Mouse (Mus musculus) right cerebral cortex, postnatal 25 days (tissue): ENCODE data around the gene Wfdc9.
A peak's percentile ranks its signal among the peaks of the same experiment; 100 is the strongest.

Source experiments
- DNase-seq: peaks from one replicate; pipeline ENCODE4 v3.0.0; 2022

Wfdc9 gene

GRCm38 (mm10) chr2:164656483-164656882, at the start of gene Wfdc9:
Wfdc9 (minus strand) TSS chr2:164656583.
- no peak for DNase-seq

- DNase-seq, result no peak
Measured at GRCm38 (mm10) chr2:164705991-164706390, 49.6 kb upstream of the Wfdc9 start.

- no peak for DNase-seq
Measured at GRCm38 (mm10) chr2:164705328-164705727, 48.9 kb upstream of the Wfdc9 start.

DNA sequence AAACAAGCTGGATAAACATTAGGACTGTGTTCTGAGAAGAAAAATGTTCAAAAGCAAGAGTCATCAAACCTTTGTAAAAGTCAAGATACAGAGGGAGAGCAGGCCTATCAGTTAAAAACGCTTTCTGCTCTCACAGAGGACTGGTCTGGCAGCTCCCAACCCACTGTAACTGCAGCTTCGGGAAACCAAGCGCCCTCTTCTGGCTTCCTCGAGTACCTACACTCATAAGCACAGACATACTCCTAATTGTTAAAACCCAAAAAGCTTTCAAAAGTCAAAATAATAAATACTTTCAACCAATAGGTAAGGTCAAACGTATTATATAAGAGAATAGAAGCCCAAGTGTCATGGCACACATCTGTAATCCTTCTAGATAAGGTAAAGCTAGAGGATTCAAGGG, 47.9 kb upstream of the Wfdc9 start:
- DNase-seq, result no peak

- no peak for DNase-seq
Measured at GRCm38 (mm10) chr2:164701761-164702160, 45.4 kb upstream of the Wfdc9 start.

DNA sequence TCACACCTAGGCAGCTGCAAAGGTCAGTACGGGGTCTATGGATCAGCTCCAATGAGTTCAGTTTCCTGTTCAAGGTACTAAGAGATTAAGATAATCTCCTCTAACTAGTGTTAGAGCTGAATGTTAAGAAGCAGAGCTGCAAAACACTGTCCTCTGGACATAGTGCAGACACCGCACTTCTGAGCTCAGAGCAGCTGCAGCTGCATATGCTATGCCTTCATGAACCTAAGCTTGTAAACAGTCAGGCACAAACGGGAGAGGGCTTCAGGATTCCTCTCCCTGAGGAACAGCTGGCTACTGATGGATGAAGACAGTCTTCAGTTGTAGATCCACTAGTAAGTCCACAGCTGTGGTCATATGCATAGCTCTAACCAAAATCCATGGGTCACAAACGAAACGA, 44.6 kb upstream of the Wfdc9 start:
- no peak for DNase-seq

DNA sequence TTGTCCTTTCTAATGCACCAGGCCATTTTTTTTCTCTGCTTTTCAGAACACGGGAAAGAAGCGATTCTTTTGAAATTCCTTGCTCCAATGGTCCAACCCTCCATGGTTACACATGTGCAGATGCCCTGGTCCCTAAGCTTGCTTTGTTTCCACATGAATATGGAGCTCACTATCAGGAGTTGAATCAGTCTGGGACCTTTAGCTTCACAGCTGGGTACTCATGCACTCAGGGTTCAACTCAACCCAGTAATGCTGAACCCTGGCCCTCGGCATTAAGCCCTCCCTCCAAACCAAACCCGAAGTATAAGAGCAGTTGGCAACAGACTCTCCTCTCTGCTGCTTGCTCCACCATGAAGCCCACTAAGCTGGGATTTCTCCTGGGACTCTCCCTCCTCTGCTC, 41.8 kb upstream of the Wfdc9 start, which contains the start of gene Spint4:
Gene Spint4 (plus strand): TSS at position 301 of the 400 bp plus-strand sequence.
- DNase-seq, result no peak

- no peak for DNase-seq
Measured at GRCm38 (mm10) chr2:164684807-164685206, 28.4 kb upstream of the Wfdc9 start, which contains the start of gene Wfdc13. Wfdc13 (plus strand) TSS chr2:164685107.

GRCm38 (mm10) chr2:164679906-164680305, 23.5 kb upstream of the Wfdc9 start:
- DNase-seq, result no peak

DNA sequence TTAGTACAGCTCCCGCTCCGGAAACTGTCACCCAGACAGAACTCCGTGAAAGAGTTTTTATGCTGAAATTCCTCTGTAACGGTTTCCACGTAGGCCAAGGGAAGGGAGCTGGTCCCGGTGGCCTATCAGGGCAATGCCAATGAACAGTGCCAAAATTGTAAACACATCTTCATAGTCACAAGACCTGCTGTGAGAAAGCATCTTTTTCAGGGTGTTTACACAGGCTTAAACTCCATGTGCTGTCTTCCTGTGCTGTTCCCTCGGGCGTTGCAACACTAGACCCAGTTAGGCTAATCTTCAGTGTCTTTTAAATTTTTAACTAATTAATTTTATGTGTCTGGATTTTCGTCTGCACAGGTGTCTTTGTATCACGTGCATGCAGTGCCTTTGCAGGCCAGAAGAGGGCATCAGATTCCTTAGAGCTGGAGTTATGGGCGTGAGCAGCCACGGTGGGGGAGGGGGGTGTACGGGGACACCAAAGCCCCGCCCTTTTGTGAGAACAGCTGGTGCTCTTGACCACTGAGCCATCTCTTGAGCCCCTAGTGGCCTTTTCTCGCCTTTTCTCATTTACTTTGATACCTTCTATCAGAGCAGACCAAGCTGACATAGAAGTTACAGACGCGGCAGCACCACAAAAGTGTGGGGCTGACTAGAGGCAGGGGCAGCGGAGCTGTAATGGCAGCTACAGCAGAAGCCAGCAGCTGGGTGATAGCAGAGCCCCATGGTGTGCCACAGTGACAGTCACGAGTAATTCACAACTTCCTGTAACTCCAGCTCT, 22.7 kb upstream of the Wfdc9 start:
- peak; percentile 31 for DNase-seq

DNA sequence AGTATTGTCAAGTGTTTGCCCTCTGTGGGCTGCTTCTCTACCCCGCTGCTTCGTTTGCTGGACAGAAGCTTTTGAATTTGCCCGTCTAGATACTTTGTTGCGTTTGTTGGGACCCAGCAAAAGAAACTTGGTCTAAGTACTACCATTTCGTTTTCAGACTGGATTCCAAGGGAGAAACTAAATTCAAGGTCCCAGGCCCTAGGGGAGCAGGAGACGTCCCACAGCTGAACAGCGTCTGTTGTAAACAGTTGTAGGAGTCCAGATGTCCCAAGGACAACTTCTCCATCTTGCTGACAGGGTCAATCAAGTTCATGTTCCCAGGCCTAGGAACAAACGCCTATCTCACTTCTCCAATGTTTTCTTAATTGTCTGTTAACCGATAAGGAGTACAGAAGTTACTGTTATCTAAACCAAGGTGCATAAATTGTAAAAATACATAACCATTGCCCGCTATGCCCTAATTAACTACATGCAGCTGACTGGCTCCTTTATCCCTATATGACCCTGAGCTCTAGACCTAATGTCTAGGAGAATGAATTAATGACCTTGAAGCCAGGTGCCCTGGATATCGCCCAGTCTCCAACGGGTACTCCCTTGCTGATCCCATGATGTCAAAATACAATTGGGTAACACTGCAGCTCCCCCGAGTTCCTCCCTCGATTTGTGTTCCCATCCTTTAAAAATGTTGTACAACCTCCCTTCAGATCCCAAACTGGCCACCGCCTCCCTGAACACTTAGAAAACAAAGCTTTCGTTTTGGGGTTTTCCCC, 20.7 kb upstream of the Wfdc9 start:
- no peak for DNase-seq

DNA sequence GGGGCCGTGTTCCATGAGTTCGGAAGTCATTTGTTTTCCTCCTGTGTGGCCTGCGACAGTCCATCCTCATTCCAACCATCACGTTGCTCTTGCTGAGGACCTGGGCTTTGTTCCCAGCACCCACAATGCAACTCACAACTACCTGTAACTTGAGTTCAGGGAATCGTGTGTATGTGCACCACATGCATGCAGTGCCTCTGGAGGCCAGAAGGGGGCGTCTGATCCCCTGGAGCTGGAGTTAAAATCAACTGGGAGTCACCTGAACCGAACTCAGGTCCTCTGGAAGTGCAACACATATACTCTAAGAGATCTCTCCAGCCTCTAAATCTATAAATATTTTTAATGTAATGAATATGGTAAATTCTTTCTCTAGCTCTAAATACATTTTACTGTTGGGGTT, 19.7 kb upstream of the Wfdc9 start:
- DNase-seq, result no peak

DNA sequence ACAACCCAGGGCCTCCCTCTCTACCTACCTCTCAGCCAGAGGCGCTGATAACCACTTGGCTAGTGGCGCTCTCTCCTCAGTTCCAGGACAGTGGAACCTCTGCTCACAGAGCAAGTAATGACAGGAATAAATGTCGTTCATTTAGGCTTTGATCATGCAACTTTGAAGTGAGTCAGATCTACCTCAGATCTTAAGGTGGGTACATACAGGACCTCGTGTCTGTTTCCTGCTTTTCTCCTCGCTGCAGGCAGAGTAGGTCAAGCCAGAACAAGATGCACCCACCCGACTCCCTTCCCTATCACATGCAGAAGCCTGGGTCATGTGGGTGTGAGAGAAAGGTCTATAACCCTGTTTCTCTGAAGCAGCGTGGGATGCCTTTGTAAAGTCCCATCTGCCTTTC, 17.6 kb upstream of the Wfdc9 start, which contains the start of gene Wfdc11:
Gene Wfdc11 (minus strand): TSS at position 101 of the 400 bp plus-strand sequence.
- no peak for DNase-seq

GRCm38 (mm10) chr2:164670938-164671337, 14.6 kb upstream of the Wfdc9 start:
- DNase-seq, result no peak

DNA sequence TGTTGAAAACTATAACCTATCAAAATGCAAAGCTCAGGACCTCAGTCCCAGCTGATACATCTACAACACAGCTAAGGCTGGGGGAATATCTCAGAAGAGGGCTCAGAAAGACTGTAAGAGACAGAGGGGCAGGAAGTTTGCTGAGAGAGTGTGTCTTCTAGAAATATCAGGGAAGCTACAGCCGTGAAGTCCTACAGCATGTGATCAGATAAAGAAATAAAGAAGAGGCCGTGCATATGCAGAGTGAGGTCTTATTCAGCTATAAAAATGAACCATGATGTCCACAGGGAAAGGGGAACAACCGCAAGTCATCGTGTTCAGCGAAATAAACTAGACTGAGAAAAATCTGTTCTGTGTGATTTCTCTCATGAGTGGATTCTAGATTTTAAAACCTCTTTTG, 13.9 kb upstream of the Wfdc9 start:
- DNase-seq, result no peak

DNA sequence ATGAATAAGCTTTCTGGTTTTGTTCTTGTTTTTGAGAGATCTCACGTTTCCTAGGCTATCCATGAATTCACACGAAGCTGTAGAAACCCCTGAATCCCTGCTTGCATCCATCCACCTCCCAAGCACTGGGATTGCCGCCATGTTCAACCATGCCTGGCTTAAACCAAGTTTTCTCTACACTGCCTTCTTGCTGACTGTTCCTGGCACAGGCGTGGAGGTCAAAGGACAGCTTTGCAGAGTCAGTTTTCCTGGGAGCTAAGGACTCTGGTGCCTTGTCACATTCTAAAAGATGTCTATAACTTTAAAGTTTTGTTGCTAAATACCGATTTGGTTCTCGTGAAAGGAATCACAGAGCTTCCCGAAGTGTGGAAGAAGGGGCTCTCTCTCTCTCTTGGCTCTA, 8.5 kb upstream of the Wfdc9 start:
- DNase-seq, result no peak

- DNase-seq, result no peak
Measured at GRCm38 (mm10) chr2:164655858-164656257, 525 bp downstream of the Wfdc9 start, which contains the start of gene Wfdc10. Wfdc10 (plus strand) TSS chr2:164656046.

GRCm38 (mm10) chr2:164641881-164642673, 14.3 kb downstream of the Wfdc9 start:
- no peak for DNase-seq

- DNase-seq, result no peak
Measured at GRCm38 (mm10) chr2:164641129-164641528, 15.3 kb downstream of the Wfdc9 start.

GRCm38 (mm10) chr2:164638696-164639095, 17.7 kb downstream of the Wfdc9 start, which contains the start of gene Wfdc16:
Wfdc16 (minus strand) TSS chr2:164638796.
- DNase-seq, result no peak

- no peak for DNase-seq
Measured at GRCm38 (mm10) chr2:164635266-164635665, 21.1 kb downstream of the Wfdc9 start.

- DNase-seq, result no peak
Measured at GRCm38 (mm10) chr2:164621775-164622174, 34.6 kb downstream of the Wfdc9 start.

GRCm38 (mm10) chr2:164619050-164619449, 37.3 kb downstream of the Wfdc9 start:
- DNase-seq, result no peak
